ENCODE assay signal across 22 mouse cellular contexts in the genomic region with DNA sequence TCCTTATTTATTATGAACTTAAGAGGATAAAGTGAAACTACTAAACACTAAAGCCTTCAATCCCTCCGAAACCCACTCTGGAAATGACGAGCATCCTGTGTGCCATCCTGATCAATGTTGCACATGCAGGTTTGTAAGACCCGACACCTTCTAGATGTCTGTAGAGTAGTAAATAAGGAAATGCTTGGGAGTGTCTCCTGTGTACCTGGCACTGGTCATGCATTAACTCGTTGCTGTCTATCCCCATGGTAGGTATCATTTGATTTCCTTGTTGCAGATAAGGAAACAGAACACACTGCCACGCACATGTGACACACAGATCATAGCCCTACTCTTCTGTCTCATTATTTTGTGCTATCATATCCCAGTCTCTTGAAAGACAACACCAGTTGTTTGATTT.
"Had no signal": no experiment of that assay in that cellular context is flagged by ENCODE, and none has a peak within 500 bp of the region (broad histone marks: within the 10 kb centered on the region; RNA-seq: fewer than 3 reads in every experiment).

No protein-coding gene starts in this region.

- H3K27ac ChIP-seq: heart, embryonic 10.5 days; hindbrain, embryonic 14.5 days; layer of hippocampus, adult 2 months; limb, embryonic 13.5 days; limb, embryonic 15.5 days; liver, embryonic 12.5 days had no signal

- H3K9me3 ChIP-seq: heart, embryonic 10.5 days; heart, embryonic 12.5 days; limb, embryonic 13.5 days; limb, embryonic 15.5 days; liver, embryonic 12.5 days had no signal

- H3K4me1 ChIP-seq: limb, embryonic 13.5 days; limb, embryonic 15.5 days; liver, embryonic 12.5 days had no signal

- H3K27me3 ChIP-seq: heart, embryonic 12.5 days; limb, embryonic 13.5 days; limb, embryonic 15.5 days; liver, embryonic 12.5 days had no signal

- ATAC-seq: forebrain, postnatal 0 days; hindbrain, embryonic 16.5 days; inflammation-experienced regulatory T-cells, adult 6 months; liver, embryonic 12.5 days had no signal

- H3K4me3 ChIP-seq: heart, embryonic 10.5 days; heart, embryonic 12.5 days; layer of hippocampus, adult 2 months; limb, embryonic 13.5 days; limb, embryonic 15.5 days; liver, embryonic 12.5 days had no signal

- H3K9ac ChIP-seq: forebrain, postnatal 0 days; heart, embryonic 12.5 days; hindbrain, embryonic 14.5 days; limb, embryonic 13.5 days; limb, embryonic 15.5 days; liver, embryonic 12.5 days had no signal

- DNase-seq: forebrain, postnatal 0 days; gastrocnemius, postnatal 14 days; gastrocnemius, postnatal 36 days; heart, adult 18-20 months; heart, postnatal 14 days; heart, postnatal 36 days; kidney, adult 11 months; kidney, adult 2 months; kidney, adult 9 months; kidney, postnatal 10 days; kidney, postnatal 25 days; kidney, postnatal 4 days; left cerebral cortex, postnatal 4 days had no signal

- H3K4me2 ChIP-seq: heart, embryonic 12.5 days; hindbrain, embryonic 14.5 days; limb, embryonic 13.5 days; limb, embryonic 15.5 days; liver, embryonic 12.5 days had no signal

- H3K36me3 ChIP-seq: heart, embryonic 10.5 days; heart, embryonic 12.5 days; liver, embryonic 12.5 days had no signal
